Comparison of ENCODE assay signal across 19 mouse cellular contexts in the genomic region with DNA sequence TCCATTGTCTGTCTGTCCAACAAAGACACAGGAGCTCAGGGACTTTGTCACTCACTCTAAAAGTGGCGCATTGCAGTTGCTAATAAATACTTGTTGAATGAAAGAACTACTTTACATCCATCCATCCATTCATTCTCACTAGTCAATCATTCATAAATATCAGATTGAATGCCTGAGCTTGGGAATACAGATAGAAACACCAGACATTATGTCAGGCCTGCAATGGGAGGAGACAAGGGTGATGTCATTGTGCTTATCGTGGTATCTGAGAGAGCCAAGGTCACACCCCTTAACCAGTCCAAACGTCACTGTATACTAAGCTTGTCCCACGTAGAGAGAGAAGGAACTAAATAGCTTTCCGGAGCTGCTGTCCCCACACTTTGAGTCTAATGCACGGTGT. TPM values are rescaled to one million over a fixed set of nuclear protein-coding genes. Genes with fewer than 3 reads are reported as not detected.
DNase-seq lines count a peak whose midpoint lies in the region; ATAC-seq and TF ChIP-seq lines count a peak whose summit lies in the region.
"Had no signal": no experiment of that assay in that cellular context is flagged by ENCODE, and none has a peak within 500 bp of the region (broad histone marks: within the 10 kb centered on the region; RNA-seq: fewer than 3 reads in every experiment).

A gene (plus strand): TSS at position 301 of the 400 bp plus-strand sequence.

- no peak within 1 kb of the TSS for H3K9ac ChIP-seq in hindbrain, embryonic 15.5 days
- H3K9ac ChIP-seq in hindbrain, embryonic 13.5 days = no peak within 1 kb of the TSS
- H3K9ac ChIP-seq in midbrain, embryonic 15.5 days = no peak within 1 kb of the TSS
- no peak within 1 kb of the TSS for H3K9ac ChIP-seq in midbrain, embryonic 13.5 days (replicated peaks)

- no peak for ATAC-seq in hindbrain, embryonic 15.5 days (ENCODE audit: low FRiP score, low read depth)
- no peak for ATAC-seq in hindbrain, embryonic 13.5 days (ENCODE audit: low FRiP score)
- no peak for ATAC-seq in midbrain, embryonic 15.5 days (replicated peaks)
- ATAC-seq in midbrain, embryonic 13.5 days = no peak

- no peak within 1 kb of the TSS for H3K4me3 ChIP-seq in hindbrain, embryonic 15.5 days
- H3K4me3 ChIP-seq in hindbrain, embryonic 13.5 days = no peak within 1 kb of the TSS
- H3K4me3 ChIP-seq in midbrain, embryonic 15.5 days = no peak within 1 kb of the TSS
- H3K4me3 ChIP-seq in midbrain, embryonic 13.5 days (replicated peaks) = no peak within 1 kb of the TSS
- no peak within 1 kb of the TSS for H3K4me3 ChIP-seq in olfactory bulb, adult 2 months (ENCODE audit: insufficient read depth, low read depth, low read length)
- H3K4me3 ChIP-seq: erythroblast, embryonic 14.5 days; gastrocnemius, adult 2 months; heart, adult 2 months; megakaryocyte, embryonic 14.5 days had no signal

- H3K36me3 ChIP-seq in hindbrain, embryonic 15.5 days = no peaks in the 10 kb centered on the region
- H3K36me3 ChIP-seq in hindbrain, embryonic 13.5 days = no peaks in the 10 kb centered on the region
- no peaks in the 10 kb centered on the region for H3K36me3 ChIP-seq in midbrain, embryonic 15.5 days (replicated peaks)
- H3K36me3 ChIP-seq in midbrain, embryonic 13.5 days = no peaks in the 10 kb centered on the region

- no peaks in the 10 kb centered on the region for H3K9me3 ChIP-seq in hindbrain, embryonic 15.5 days
- H3K9me3 ChIP-seq in hindbrain, embryonic 13.5 days = no peaks in the 10 kb centered on the region
- no peaks in the 10 kb centered on the region for H3K9me3 ChIP-seq in midbrain, embryonic 15.5 days
- H3K9me3 ChIP-seq in midbrain, embryonic 13.5 days = no peaks in the 10 kb centered on the region

- H3K4me2 ChIP-seq in hindbrain, embryonic 15.5 days = no peak within 1 kb of the TSS
- no peak within 1 kb of the TSS for H3K4me2 ChIP-seq in hindbrain, embryonic 13.5 days
- H3K4me2 ChIP-seq in midbrain, embryonic 15.5 days = no peak within 1 kb of the TSS
- H3K4me2 ChIP-seq in midbrain, embryonic 13.5 days (replicated peaks) = no peak within 1 kb of the TSS
- H3K4me2 ChIP-seq: liver, embryonic 11.5 days had no signal

- H3K27me3 ChIP-seq in hindbrain, embryonic 15.5 days = no peaks in the 10 kb centered on the region
- no peaks in the 10 kb centered on the region for H3K27me3 ChIP-seq in hindbrain, embryonic 13.5 days
- H3K27me3 ChIP-seq in midbrain, embryonic 15.5 days (replicated peaks) = no peaks in the 10 kb centered on the region
- H3K27me3 ChIP-seq in midbrain, embryonic 13.5 days = no peaks in the 10 kb centered on the region

- TF ChIP-seq POLR2A in olfactory bulb, adult 2 months (IDR thresholded peaks at IDR 0.05; ENCODE audit: insufficient read depth, low read depth, low read length) = no peak

- H3K27ac ChIP-seq in hindbrain, embryonic 15.5 days (replicated peaks) = no peak within 1 kb of the TSS
- H3K27ac ChIP-seq in hindbrain, embryonic 13.5 days = no peak within 1 kb of the TSS
- H3K27ac ChIP-seq in midbrain, embryonic 15.5 days = no peak within 1 kb of the TSS
- no peak within 1 kb of the TSS for H3K27ac ChIP-seq in midbrain, embryonic 13.5 days
- no peak within 1 kb of the TSS for H3K27ac ChIP-seq in olfactory bulb, adult 2 months (ENCODE audit: insufficient read depth, low read depth, low read length)
- H3K27ac ChIP-seq: gastrocnemius, adult 2 months; heart, adult 2 months had no signal

- H3K4me1 ChIP-seq in hindbrain, embryonic 15.5 days (replicated peaks) = peaks cover 21% of the 10 kb centered on the region
- peaks cover 25% of the 10 kb centered on the region for H3K4me1 ChIP-seq in hindbrain, embryonic 13.5 days (replicated peaks)
- peaks cover 20% of the 10 kb centered on the region for H3K4me1 ChIP-seq in midbrain, embryonic 15.5 days
- H3K4me1 ChIP-seq in midbrain, embryonic 13.5 days (replicated peaks) = peaks cover 26% of the 10 kb centered on the region
- peaks cover 8% of the 10 kb centered on the region for H3K4me1 ChIP-seq in olfactory bulb, adult 2 months (ENCODE audit: control insufficient read depth, insufficient read depth, low read length)
- H3K4me1 ChIP-seq: megakaryocyte, embryonic 14.5 days had no signal

- no peak for TF ChIP-seq CTCF in olfactory bulb, adult 2 months (IDR thresholded peaks at IDR 0.05; ENCODE audit: insufficient read depth, low read depth, low read length)

- no peak for DNase-seq in layer of hippocampus, postnatal 36 days
- DNase-seq in embryo, embryonic 11 days = no peak
- DNase-seq: cerebellum, adult 18-20 months; gastrocnemius, adult 2 months; heart, adult 2 months; kidney, postnatal 4 days; spleen, adult 18-20 months; thymus, postnatal 25 days had no signal

- 92% methylated on average over 6 of the region's 6 CpGs for WGBS in hindbrain, embryonic 15.5 days
- 91% methylated on average over 6 of the region's 6 CpGs for WGBS in hindbrain, embryonic 13.5 days
- WGBS in midbrain, embryonic 15.5 days = 91% methylated on average over 6 of the region's 6 CpGs
- WGBS in midbrain, embryonic 13.5 days = 90% methylated on average over 6 of the region's 6 CpGs
- WGBS in olfactory bulb, adult 2 months = 90% methylated on average over 6 of the region's 6 CpGs

RNA-seq across cellular contexts. Expression of the gene that starts here (rescaled TPM):
- polyA plus RNA-seq in hindbrain, embryonic 15.5 days (2015; fragmentation: Nextera tagmentation; extraction: Ambion mirVana) = 15.9 and 16.6 TPM in 2 replicates
- polyA plus RNA-seq in hindbrain, embryonic 13.5 days (2015; fragmentation: Nextera tagmentation; extraction: Ambion mirVana) = 8.9 and 9.2 TPM in 2 replicates
- polyA plus RNA-seq in midbrain, embryonic 15.5 days (2015; fragmentation: Nextera tagmentation; extraction: Ambion mirVana) = 22.6 and 24.0 TPM in 2 replicates
- 9.6 and 9.7 TPM in 2 replicates for polyA plus RNA-seq in midbrain, embryonic 13.5 days (2015; fragmentation: Nextera tagmentation; extraction: Ambion mirVana)
- 100 to 1,000 TPM in 1 of 2 experiments, 10 to 100 TPM in 1; 98.3 to 115 TPM for total RNA-seq in layer of hippocampus, postnatal 36 days (2021)
- not detected in 2 replicates for polyA plus RNA-seq in olfactory bulb, adult 2 months (2012; ENCODE audit: insufficient read depth, insufficient read length, low replicate concordance, missing spikeins)
- total RNA-seq: gastrocnemius, adult 2 months; heart, adult 2 months; heart, postnatal 25 days had no signal
- polyA plus RNA-seq: erythroblast, embryonic 14.5 days; liver, embryonic 11.5 days; lung, embryonic 16.5 days; stomach, embryonic 16.5 days had no signal
